Mouse (Mus musculus) heart, embryonic 13.5 days (tissue): ENCODE data around the gene Stom. TPM values are rescaled to one million over a fixed set of nuclear protein-coding genes. Genes with fewer than 3 reads are reported as not detected.

Experiments
- polyA plus RNA-seq: library from polyadenylated mRNA; unstranded; fragments of >200 nt; fragmentation: Nextera tagmentation; extraction: Ambion mirVana; gene quantifications from 2 replicates; pipeline ENCODE4 v1.2.1, GENCODE M21; 2015

Gene Stom
- polyA plus RNA-seq, 1 experiment from 2014 or later, result 43.0 TPM

Other genes with a start within 250 kb of the Stom start
- 0.35 and 0.74 TPM in 2 replicates for gene AI182371, start 235.4 kb downstream of the Stom start, polyA plus RNA-seq
- 16.2 and 16.5 TPM in 2 replicates for gene Cntrl, start 227.5 kb downstream of the Stom start, polyA plus RNA-seq
- 228 and 262 TPM in 2 replicates for gene Rab14, start 135.9 kb downstream of the Stom start, polyA plus RNA-seq
- gene Gsn, start 80.6 kb downstream of the Stom start, polyA plus RNA-seq, result 205 and 215 TPM in 2 replicates
- not detected in 2 replicates for gene 4930568D16Rik, start 30.8 kb upstream of the Stom start, polyA plus RNA-seq
- not detected in 2 replicates for gene 4930402F06Rik, start 60.2 kb upstream of the Stom start, polyA plus RNA-seq
- gene Ggta1, start 126.3 kb upstream of the Stom start, polyA plus RNA-seq, result 30.9 and 32.5 TPM in 2 replicates
- gene Dab2ip, start 221.3 kb upstream of the Stom start, polyA plus RNA-seq, result 40.0 and 48.9 TPM in 2 replicates